8 mouse cellular contexts compared by ENCODE assay signal in genomic region chr2:152691564-152692217, GRCm38 (mm10). TPM values are rescaled to one million over a fixed set of nuclear protein-coding genes. Genes with fewer than 3 reads are reported as not detected.
DNase-seq lines count a peak whose midpoint lies in the region; ATAC-seq and TF ChIP-seq lines count a peak whose summit lies in the region.

No protein-coding gene starts in this region.

- no peak for DNase-seq in cerebellum, adult 2 months
- no peak for DNase-seq in cerebellum, adult 11-12 months
- DNase-seq in ovary, postnatal 36 days (ENCODE audit: low spot score) = peak; percentile 47
- no peak for DNase-seq in ovary, postnatal 14 days (ENCODE audit: low spot score)
- peak; percentile 58 to 75 for DNase-seq in kidney, postnatal 25 days
- no peak for DNase-seq in stomach, postnatal 0 days (ENCODE audit: low spot score)

- peaks cover 4% of the 10 kb centered on the region; the same call in 1 of the 2 replicates for H3K4me1 ChIP-seq in cerebellum, adult 2 months (ENCODE audit: control insufficient read depth, insufficient read depth, low read length)
- no peaks in the 10 kb centered on the region for H3K4me1 ChIP-seq in stomach, postnatal 0 days (replicated peaks; ENCODE audit: control insufficient read depth, insufficient read depth)

- H3K4me3 ChIP-seq in cerebellum, adult 2 months (replicated peaks; ENCODE audit: insufficient read depth, low read depth, low read length) = no peak overlapping the region
- H3K4me3 ChIP-seq in stomach, postnatal 0 days (ENCODE audit: low read depth, low read length) = no peak overlapping the region

- no peak for TF ChIP-seq EP300 in stomach, postnatal 0 days (optimal IDR thresholded peaks at IDR 0.05)

- H3K9me3 ChIP-seq in stomach, postnatal 0 days (ENCODE audit: control insufficient read depth, low read length) = no peaks in the 10 kb centered on the region

- H3K27ac ChIP-seq in cerebellum, adult 2 months (ENCODE audit: insufficient read depth, low read length) = peak overlapping the region; percentile 6; the same call in 1 of the 2 replicates
- no peak overlapping the region for H3K27ac ChIP-seq in stomach, postnatal 0 days (replicated peaks)

- WGBS in cerebellum, adult 2 months = 61% methylated on average over 7 of the region's 7 CpGs
- 65% methylated on average over 7 of the region's 7 CpGs for WGBS in stomach, postnatal 0 days

- H3K9ac ChIP-seq in stomach, postnatal 0 days (ENCODE audit: low read length) = no peak overlapping the region

- H3K4me2 ChIP-seq in stomach, postnatal 0 days (replicated peaks; ENCODE audit: low read depth) = no peak overlapping the region

- H3K36me3 ChIP-seq in stomach, postnatal 0 days (ENCODE audit: control insufficient read depth, insufficient read depth, low read length) = peaks cover 9% of the 10 kb centered on the region

- ATAC-seq in stomach, postnatal 0 days (ENCODE audit: low FRiP score, low TSS enrichment) = no peak
- ATAC-seq in granulocyte monocyte progenitor cell, adult 5-6 weeks (replicated peaks; ENCODE audit: poor library complexity, severe bottlenecking) = no peak
- ATAC-seq in megakaryocyte-erythroid progenitor cell, adult 5-6 weeks (replicated peaks; ENCODE audit: low FRiP score, low TSS enrichment, poor library complexity, severe bottlenecking) = no peak

- TF ChIP-seq CTCF in cerebellum, adult 2 months (IDR thresholded peaks at IDR 0.05; ENCODE audit: borderline replicate concordance, insufficient read depth, low read depth, low read length) = peak; percentile 58; the same call in 1 of the 2 replicates
- TF ChIP-seq CTCF in stomach, postnatal 0 days (IDR thresholded peaks at IDR 0.05; ENCODE audit: low read depth) = peak; percentile 73

- no peak for TF ChIP-seq POLR2A in cerebellum, adult 2 months (IDR thresholded peaks at IDR 0.05; ENCODE audit: borderline replicate concordance, insufficient read depth, low read length)

- no peaks in the 10 kb centered on the region for H3K27me3 ChIP-seq in cerebellum, adult 2 months (ENCODE audit: control insufficient read depth, insufficient read depth, low read length)
- H3K27me3 ChIP-seq in stomach, postnatal 0 days (ENCODE audit: control insufficient read depth, insufficient read depth, low read length) = no peaks in the 10 kb centered on the region

RNA-seq across cellular contexts. Expression of gene Mcts2, which starts 4.9 kb away (rescaled TPM):
- polyA plus RNA-seq in cerebellum, adult 2 months (2012; rRNA removed) = 19.2 and 19.9 TPM in 2 replicates
- polyA plus RNA-seq in stomach, postnatal 0 days (2015; fragmentation: Nextera tagmentation; extraction: Ambion mirVana) = 22.9 and 23.4 TPM in 2 replicates
- total RNA-seq in granulocyte monocyte progenitor cell, adult 5-6 weeks (2014; fragmentation: Nextera tagmentation) = 11.7 and 14.5 TPM in 2 replicates
- total RNA-seq in granulocyte monocyte progenitor cell, adult 5-6 weeks (2017) = 5.7 and 10.9 TPM in 2 replicates
- total RNA-seq in megakaryocyte-erythroid progenitor cell, adult 5-6 weeks (2014; fragmentation: Nextera tagmentation) = 12.5 and 20.3 TPM in 2 replicates
- total RNA-seq in megakaryocyte-erythroid progenitor cell, adult 5-6 weeks (2017) = 5.8 and 6.2 TPM in 2 replicates

RNA-seq across cellular contexts. Expression of gene H13, which starts 22.4 kb away (rescaled TPM):
- polyA plus RNA-seq in cerebellum, adult 2 months (2012; rRNA removed) = 80.5 and 83.5 TPM in 2 replicates
- 110 and 121 TPM in 2 replicates for polyA plus RNA-seq in stomach, postnatal 0 days (2015; fragmentation: Nextera tagmentation; extraction: Ambion mirVana)
- 180 and 213 TPM in 2 replicates for total RNA-seq in granulocyte monocyte progenitor cell, adult 5-6 weeks (2014; fragmentation: Nextera tagmentation)
- total RNA-seq in granulocyte monocyte progenitor cell, adult 5-6 weeks (2017) = 150 and 235 TPM in 2 replicates
- total RNA-seq in megakaryocyte-erythroid progenitor cell, adult 5-6 weeks (2014; fragmentation: Nextera tagmentation) = 66.9 and 68.1 TPM in 2 replicates
- total RNA-seq in megakaryocyte-erythroid progenitor cell, adult 5-6 weeks (2017) = 56.1 and 69.1 TPM in 2 replicates

RNA-seq across cellular contexts. Expression of gene Id1, which starts 44.4 kb away (rescaled TPM):
- 63.8 and 68.7 TPM in 2 replicates for polyA plus RNA-seq in cerebellum, adult 2 months (2012; rRNA removed)
- polyA plus RNA-seq in stomach, postnatal 0 days (2015; fragmentation: Nextera tagmentation; extraction: Ambion mirVana) = 191 and 228 TPM in 2 replicates
- 5.5 and 7.6 TPM in 2 replicates for total RNA-seq in granulocyte monocyte progenitor cell, adult 5-6 weeks (2014; fragmentation: Nextera tagmentation)
- 5.0 and 6.6 TPM in 2 replicates for total RNA-seq in granulocyte monocyte progenitor cell, adult 5-6 weeks (2017)
- not detected in 2 replicates for total RNA-seq in megakaryocyte-erythroid progenitor cell, adult 5-6 weeks (2014; fragmentation: Nextera tagmentation)
- total RNA-seq in megakaryocyte-erythroid progenitor cell, adult 5-6 weeks (2017) = not detected in 2 replicates

Comparison
In these comparisons a context has a peak if more than half of its experiments do, and no peak if none do; other contexts are left out.
1. DNase-seq: peak in ovary, postnatal 36 days (single experiment) and kidney, postnatal 25 days (2 of 2); none in cerebellum, adult 2 months (0 of 2), cerebellum, adult 11-12 months (single experiment), ovary, postnatal 14 days (single experiment) and stomach, postnatal 0 days (single experiment).
2. RNA of gene Id1, which starts 44.4 kb away (total RNA-seq): 5.0 to 7.6 TPM in granulocyte monocyte progenitor cell, adult 5-6 weeks; not detected in megakaryocyte-erythroid progenitor cell, adult 5-6 weeks; every median in the first group is over 4 times any median in the second.